In genomic region chr19:46483701-46484328, GRCm38 (mm10) we compare ENCODE assay signal across 8 mouse cellular contexts. TPM values are rescaled to one million over a fixed set of nuclear protein-coding genes. Genes with fewer than 3 reads are reported as not detected.
DNase-seq lines count a peak whose midpoint lies in the region; ATAC-seq and TF ChIP-seq lines count a peak whose summit lies in the region.

No protein-coding gene starts in this region.

- ATAC-seq in forebrain, postnatal 0 days = peak; percentile 70
- ATAC-seq in kidney, embryonic 14.5 days (ENCODE audit: low FRiP score, low TSS enrichment) = no peak

- no peak overlapping the region for H3K4me2 ChIP-seq in forebrain, postnatal 0 days (ENCODE audit: low read depth)
- H3K4me2 ChIP-seq in kidney, embryonic 14.5 days (replicated peaks; ENCODE audit: low read depth, low read length) = peak overlapping the region; percentile 8; the same call in 1 of the 2 replicates

- H3K4me3 ChIP-seq in left cerebral cortex, adult 2 months = no peak overlapping the region
- no peak overlapping the region for H3K4me3 ChIP-seq in forebrain, postnatal 0 days (ENCODE audit: low read depth, low read length)
- H3K4me3 ChIP-seq in kidney, embryonic 14.5 days (ENCODE audit: low read length) = no peak overlapping the region

- no peaks in the 10 kb centered on the region for H3K9me3 ChIP-seq in forebrain, postnatal 0 days (ENCODE audit: low read length)
- no peaks in the 10 kb centered on the region for H3K9me3 ChIP-seq in kidney, embryonic 14.5 days (ENCODE audit: control insufficient read depth, low read length)

- intact Hi-C loops in left cerebral cortex, adult 2 months (cut with DNase I) = loop anchor here (1.0 kb wide), 1 partner anchor 17 kb away; the partner anchor contains the start of gene Trim8

- TF ChIP-seq CTCF in left cerebral cortex, adult 2 months (IDR thresholded peaks at IDR 0.05) = no peak
- no peak for TF ChIP-seq CTCF in forebrain, postnatal 0 days (IDR thresholded peaks at IDR 0.05; ENCODE audit: low read depth)

- H3K27ac ChIP-seq in left cerebral cortex, adult 2 months = peak overlapping the region; percentile 76
- peak overlapping the region; percentile 66 for H3K27ac ChIP-seq in forebrain, postnatal 0 days (ENCODE audit: low read depth, low read length)
- H3K27ac ChIP-seq in kidney, embryonic 14.5 days (ENCODE audit: low read depth, low read length) = peak overlapping the region; percentile 67

- peaks cover 35% of the 10 kb centered on the region for H3K36me3 ChIP-seq in forebrain, postnatal 0 days (ENCODE audit: insufficient read depth)
- peaks cover 17% of the 10 kb centered on the region for H3K36me3 ChIP-seq in kidney, embryonic 14.5 days (ENCODE audit: control insufficient read depth, insufficient read depth, low read length)

- H3K27me3 ChIP-seq in forebrain, postnatal 0 days (ENCODE audit: insufficient read depth, low read length) = no peaks in the 10 kb centered on the region
- H3K27me3 ChIP-seq in kidney, embryonic 14.5 days (ENCODE audit: control insufficient read depth, insufficient read depth, low read length) = no peaks in the 10 kb centered on the region

- H3K9ac ChIP-seq in forebrain, postnatal 0 days = no peak overlapping the region
- H3K9ac ChIP-seq in kidney, embryonic 14.5 days (ENCODE audit: low read depth, low read length) = peak overlapping the region; percentile 12; the same call in 1 of the 2 replicates

- WGBS in forebrain, postnatal 0 days = 43% methylated on average over 15 of the region's 15 CpGs
- 39% methylated on average over 15 of the region's 15 CpGs for WGBS in kidney, embryonic 14.5 days

- DNase-seq in left cerebral cortex, adult 2 months (ENCODE audit: extremely low spot score in 1 of 2, low spot score in 2 of 2) = peak in 1 of 2 experiments; percentile 40
- no peak for DNase-seq in left cerebral cortex, adult 11 months (ENCODE audit: low spot score)
- peak; percentile 65 for DNase-seq in brain, adult 2 months (ENCODE audit: low read depth, low spot score)
- DNase-seq in forebrain, postnatal 0 days = peak; percentile 65
- peak; percentile 60 for DNase-seq in lung, postnatal 36 days
- no peak for DNase-seq in ovary, postnatal 14 days (ENCODE audit: low spot score)
- no peak for DNase-seq in urinary bladder, postnatal 4 days (ENCODE audit: low spot score in 2 of 2)

- H3K4me1 ChIP-seq in forebrain, postnatal 0 days (ENCODE audit: insufficient read depth) = peaks cover 9% of the 10 kb centered on the region
- peaks cover 60% of the 10 kb centered on the region for H3K4me1 ChIP-seq in kidney, embryonic 14.5 days (ENCODE audit: control insufficient read depth, insufficient read depth, low read length)

RNA-seq across cellular contexts. Expression of gene Trim8, which starts 17.7 kb away (rescaled TPM):
- 100 to 1,000 TPM; 114 to 121 TPM for total RNA-seq in left cerebral cortex, adult 2 months (2021)
- 68.6 and 76.5 TPM in 2 replicates for total RNA-seq in forebrain, postnatal 0 days (2014; rRNA removed)
- polyA plus RNA-seq in forebrain, postnatal 0 days (2015; fragmentation: Nextera tagmentation; extraction: Ambion mirVana) = 25.9 and 28.2 TPM in 2 replicates
- 28.3 and 35.6 TPM in 2 replicates for polyA plus RNA-seq in kidney, embryonic 14.5 days (2014; fragmentation: Nextera tagmentation; extraction: Ambion mirVana)

Comparison
In these comparisons a context has a peak if more than half of its experiments do, and no peak if none do; other contexts are left out.
1. DNase-seq: peak in brain, adult 2 months (single experiment), forebrain, postnatal 0 days (single experiment) and lung, postnatal 36 days (single experiment); none in left cerebral cortex, adult 11 months (single experiment), ovary, postnatal 14 days (single experiment) and urinary bladder, postnatal 4 days (0 of 2).
2. Peak in every context shown above with its lines, with median percentiles within 50 percentile points of each other: H3K27ac ChIP-seq.